Mouse (Mus musculus) myocyte (in vitro differentiated cells): ENCODE results near the gene Gpc5.

Experiments used
- MYOD1 ChIP-seq, 3 experiments: IDR thresholded peaks; one replicate each; pipeline ENCODE4 v1.6.1; 2011; ENCODE audit warnings: control low read depth in 2 of 3, low read depth in 2 of 3, mild to moderate bottlenecking in 2 of 3, moderate library complexity in 1 of 3; ENCODE audit not compliant: insufficient read length in 2 of 3, control insufficient read depth in 1 of 3
- USF1 ChIP-seq: IDR thresholded peaks from one replicate; pipeline ENCODE4 v1.6.1; 2011; ENCODE audit warnings: low read depth, mild to moderate bottlenecking, control low read depth, moderate library complexity

- no peak for TF ChIP-seq USF1
- no peak for TF ChIP-seq MYOD1 (IDR thresholded peaks at IDR 0.05; ENCODE audit: control insufficient read depth in 1 of 3, insufficient read length in 2 of 3, low read depth in 2 of 3)
These were observed 489.2 kb downstream of the Gpc5 start for GRCm38 (mm10) chr14:115581256-115581633.
